Mouse (Mus musculus): ENCODE data around the gene Npc1l1. TPM values are rescaled to one million over a fixed set of nuclear protein-coding genes. Genes with fewer than 3 reads are reported as not detected.
A peak's percentile ranks its signal among the peaks of the same experiment; 100 is the strongest.

Gene Npc1l1
- polyA plus RNA-seq, 1 experiment from 2014 or later: not detected

DNA sequence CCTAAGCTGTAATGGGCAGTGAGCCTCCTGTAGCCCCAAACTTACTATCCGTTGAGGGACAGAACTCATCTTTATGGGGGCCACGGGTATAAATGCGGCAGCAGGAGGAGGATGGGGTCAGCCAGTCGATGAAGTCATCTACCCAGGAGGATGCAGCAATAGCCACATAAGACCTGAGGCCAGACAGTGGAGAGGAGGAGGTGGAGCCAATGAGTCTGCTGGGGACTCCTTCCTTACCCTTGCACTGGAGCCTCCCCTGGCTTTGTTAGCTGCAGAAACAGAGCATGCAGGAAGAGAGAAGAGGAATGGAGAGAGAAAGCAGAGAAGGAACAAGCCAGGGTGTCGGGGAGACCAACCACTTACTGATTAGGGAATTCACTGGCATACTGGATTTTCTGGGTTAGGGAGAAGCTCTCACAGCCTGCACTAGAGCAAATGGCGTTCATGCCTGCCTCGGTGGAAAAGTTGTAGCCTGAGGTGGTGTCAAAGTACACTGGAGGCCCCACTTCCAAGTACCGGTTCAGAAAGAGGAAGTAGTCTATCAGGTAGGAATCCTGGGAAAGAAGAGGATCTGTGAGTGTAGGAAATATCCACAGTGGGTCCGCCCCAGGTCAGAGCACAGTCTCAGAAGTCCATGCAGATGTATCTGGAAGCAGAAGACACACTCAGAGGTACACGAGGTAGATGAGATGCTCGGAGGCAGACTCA, 11.6 kb downstream of the Npc1l1 start:
- no peaks in the 10 kb centered on the region for H3K36me3 ChIP-seq (ENCODE audit: insufficient read depth, low read length)
- TF ChIP-seq CTCF (IDR thresholded peaks at IDR 0.05) (no peak), EP300 (IDR thresholded peaks at IDR 0.05) (no peak)
- no peak for ATAC-seq

GRCm38 (mm10) chr11:6216834-6217233, 13.1 kb downstream of the Npc1l1 start:
- Histone ChIP-seq H3K4me3 (ENCODE audit: low read depth, low read length) (no peak overlapping the region), H3K4me1 (ENCODE audit: insufficient read depth, low read depth, low read length) (no peaks in the 10 kb centered on the region), H3K9me3 (ENCODE audit: low read length) (no peaks in the 10 kb centered on the region), H3K4me2 (replicated peaks; ENCODE audit: low read depth, low read length) (no peak overlapping the region), H3K27ac (ENCODE audit: low read length) (no peak overlapping the region), H3K27me3 (replicated peaks; ENCODE audit: insufficient read depth, low read length) (no peaks in the 10 kb centered on the region), H3K36me3 (ENCODE audit: insufficient read depth, low read length) (no peaks in the 10 kb centered on the region), H3K9ac (replicated peaks; ENCODE audit: low read depth) (no peak overlapping the region)
- ATAC-seq: peak; percentile 94
- DNase-seq (ENCODE audit: low spot score): peak; percentile 61
- TF ChIP-seq EP300 (IDR thresholded peaks at IDR 0.05) (no peak), CTCF (IDR thresholded peaks at IDR 0.05) (no peak)
- 31% methylated on average over 3 of the region's 3 CpGs for WGBS

More for the DNA sequence above, 11.6 kb downstream of the Npc1l1 start:
- Histone ChIP-seq H3K9ac (replicated peaks; ENCODE audit: low read depth) (no peak overlapping the region), H3K9me3 (ENCODE audit: low read length) (no peaks in the 10 kb centered on the region), H3K4me2 (replicated peaks; ENCODE audit: low read depth, low read length) (no peak overlapping the region), H3K27me3 (replicated peaks; ENCODE audit: insufficient read depth, low read length) (no peaks in the 10 kb centered on the region), H3K27ac (ENCODE audit: low read length) (no peak overlapping the region), H3K4me1 (ENCODE audit: insufficient read depth, low read depth, low read length) (no peaks in the 10 kb centered on the region), H3K4me3 (ENCODE audit: low read depth, low read length) (no peak overlapping the region)
- 73% methylated on average over 11 of the region's 11 CpGs for WGBS
- DNase-seq (ENCODE audit: low spot score): no peak

GRCm38 (mm10) chr11:6208158-6208557, 21.8 kb downstream of the Npc1l1 start:
- H3K9ac ChIP-seq (replicated peaks; ENCODE audit: low read depth): no peak overlapping the region
- 52% methylated on average over 1 of the region's 1 CpGs for WGBS

GRCm38 (mm10) chr11:6207090-6207489, 22.9 kb downstream of the Npc1l1 start:
- no peaks in the 10 kb centered on the region for H3K36me3 ChIP-seq (ENCODE audit: insufficient read depth, low read length)
- 74% methylated on average over 2 of the region's 2 CpGs for WGBS
- TF ChIP-seq EP300 (IDR thresholded peaks at IDR 0.05) (no peak), CTCF (IDR thresholded peaks at IDR 0.05) (no peak)
- DNase-seq (ENCODE audit: low spot score): no peak
- no peaks in the 10 kb centered on the region for H3K27me3 ChIP-seq (replicated peaks; ENCODE audit: insufficient read depth, low read length)
- H3K4me1 ChIP-seq (ENCODE audit: insufficient read depth, low read depth, low read length): no peaks in the 10 kb centered on the region
- no peaks in the 10 kb centered on the region for H3K9me3 ChIP-seq (ENCODE audit: low read length)
- H3K27ac ChIP-seq (ENCODE audit: low read length): no peak overlapping the region
- no peak overlapping the region for H3K9ac ChIP-seq (replicated peaks; ENCODE audit: low read depth)
- ATAC-seq: no peak
- H3K4me2 ChIP-seq (replicated peaks; ENCODE audit: low read depth, low read length): no peak overlapping the region
- H3K4me3 ChIP-seq (ENCODE audit: low read depth, low read length): no peak overlapping the region

More at GRCm38 (mm10) chr11:6208158-6208557, 21.8 kb downstream of the Npc1l1 start:
- no peak overlapping the region for H3K27ac ChIP-seq (ENCODE audit: low read length)
- TF ChIP-seq CTCF (IDR thresholded peaks at IDR 0.05) (no peak), EP300 (IDR thresholded peaks at IDR 0.05) (no peak)
- DNase-seq (ENCODE audit: low spot score) (peak; percentile 51), ATAC-seq (peak; percentile 19; the same call in 1 of the 2 replicates)
- no peaks in the 10 kb centered on the region for H3K9me3 ChIP-seq (ENCODE audit: low read length)
- no peak overlapping the region for H3K4me3 ChIP-seq (ENCODE audit: low read depth, low read length)
- H3K4me1 ChIP-seq (ENCODE audit: insufficient read depth, low read depth, low read length): no peaks in the 10 kb centered on the region
- no peaks in the 10 kb centered on the region for H3K27me3 ChIP-seq (replicated peaks; ENCODE audit: insufficient read depth, low read length)
- H3K4me2 ChIP-seq (replicated peaks; ENCODE audit: low read depth, low read length): no peak overlapping the region
- H3K36me3 ChIP-seq (ENCODE audit: insufficient read depth, low read length): no peaks in the 10 kb centered on the region

- H3K4me3 ChIP-seq (ENCODE audit: low read depth, low read length): peak overlapping the region; percentile 89
- H3K36me3 ChIP-seq (ENCODE audit: insufficient read depth, low read length): no peaks in the 10 kb centered on the region
- H3K4me1 ChIP-seq (ENCODE audit: insufficient read depth, low read depth, low read length): peaks cover 14% of the 10 kb centered on the region; the same call in 1 of the 2 replicates
- 20% methylated on average over 9 of the region's 9 CpGs for WGBS
- H3K4me2 ChIP-seq (replicated peaks; ENCODE audit: low read depth, low read length): peak overlapping the region; percentile 93
- no peak for ATAC-seq
- DNase-seq (ENCODE audit: low spot score): no peak
- H3K9ac ChIP-seq (replicated peaks; ENCODE audit: low read depth): 0 out of 2 replicates have a peak overlapping the region, but pooled peaks have one; percentile 92
- H3K27ac ChIP-seq (ENCODE audit: low read length): peak overlapping the region; percentile 98
- TF ChIP-seq EP300 (IDR thresholded peaks at IDR 0.05) (no peak), CTCF (IDR thresholded peaks at IDR 0.05) (no peak)
- H3K9me3 ChIP-seq (ENCODE audit: low read length): no peaks in the 10 kb centered on the region
- H3K27me3 ChIP-seq (replicated peaks; ENCODE audit: insufficient read depth, low read length): no peaks in the 10 kb centered on the region
Measured at GRCm38 (mm10) chr11:6200570-6200969, 29.4 kb downstream of the Npc1l1 start.

DNA sequence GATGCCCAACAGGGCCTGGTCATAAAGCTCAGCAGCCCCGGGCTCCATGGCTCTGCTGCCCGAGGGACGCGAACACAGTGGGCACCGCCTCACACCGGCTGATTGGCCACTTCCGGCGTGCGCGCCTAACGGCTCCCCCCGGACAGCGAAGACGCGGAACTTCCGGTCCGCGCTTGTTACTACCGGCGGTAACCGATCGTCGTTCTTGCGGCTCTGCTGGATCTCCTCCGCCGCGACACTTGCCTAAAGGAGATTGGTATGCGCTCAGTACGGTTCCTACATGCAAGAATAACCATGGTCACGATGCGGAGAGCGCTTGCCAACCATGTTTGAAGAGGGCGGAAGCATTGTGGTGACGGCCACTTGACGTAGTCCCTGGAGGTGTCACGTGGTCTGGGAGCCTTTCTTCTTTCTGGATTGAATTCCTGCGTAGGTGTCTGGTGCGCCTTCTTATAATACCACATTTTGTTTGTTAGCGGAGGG, 29.8 kb downstream of the Npc1l1 start, which contains the start of gene Nudcd3:
Gene Nudcd3, minus strand, starts transcription at position 329 of the 483 bp plus-strand sequence.
- peak; percentile 96 for DNase-seq (ENCODE audit: low spot score)
- peak; percentile 98 for ATAC-seq
- Histone ChIP-seq H3K27me3 (replicated peaks; ENCODE audit: insufficient read depth, low read length) (no peaks in the 10 kb centered on the region), H3K4me3 (ENCODE audit: low read depth, low read length) (peak within 1 kb of the TSS; percentile 89), H3K27ac (ENCODE audit: low read length) (peak within 1 kb of the TSS; percentile 98), H3K9me3 (ENCODE audit: low read length) (no peaks in the 10 kb centered on the region), H3K9ac (replicated peaks; ENCODE audit: low read depth) (peak within 1 kb of the TSS; percentile 92), H3K36me3 (ENCODE audit: insufficient read depth, low read length) (no peaks in the 10 kb centered on the region), H3K4me1 (ENCODE audit: insufficient read depth, low read depth, low read length) (peaks cover 14% of the 10 kb centered on the region; the same call in 1 of the 2 replicates), H3K4me2 (replicated peaks; ENCODE audit: low read depth, low read length) (peak within 1 kb of the TSS; percentile 93)
- TF ChIP-seq EP300 (IDR thresholded peaks at IDR 0.05) (no peak), CTCF (IDR thresholded peaks at IDR 0.05) (no peak)
- under 1% methylated on average over 39 of the region's 39 CpGs for WGBS

All from lung, postnatal 0 days (tissue).